Mouse (Mus musculus) G1E (cell line): ENCODE data around the gene Mrto4. TPM values are rescaled to one million over a fixed set of nuclear protein-coding genes. Genes with fewer than 3 reads are reported as not detected.

Experiments
- ATAC-seq: 2 replicates; pipeline ENCODE4 v1.8.0; 2016; ENCODE audit warnings: mild to moderate bottlenecking; ENCODE audit not compliant: insufficient number of reproducible peaks, poor library complexity, low FRiP score, severe bottlenecking; ENCODE audit errors: extremely low read depth
- DNase-seq: peaks from one replicate; pipeline ENCODE4 v3.0.0; 2012; ENCODE audit warnings: low spot score
- H3K27me3 ChIP-seq: 2 replicates; pipeline ENCODE4 v1.6.1; 2012; ENCODE audit warnings: mild to moderate bottlenecking, low read length, inconsistent platforms; ENCODE audit not compliant: insufficient read depth
- H3K36me3 ChIP-seq: replicated peaks from 2 replicates; pipeline ENCODE3; 2012; ENCODE audit warnings: mild to moderate bottlenecking, inconsistent platforms
- H3K4me1 ChIP-seq: 2 replicates; pipeline ENCODE4 v1.6.1; 2012; ENCODE audit warnings: low read depth, low read length, inconsistent platforms, mixed read lengths; ENCODE audit not compliant: insufficient read depth
- H3K4me3 ChIP-seq: 2 replicates; pipeline ENCODE4 v1.5.1; 2012; ENCODE audit warnings: low read depth, mild to moderate bottlenecking, inconsistent platforms, low read length, moderate library complexity, mixed read lengths
- H3K9me3 ChIP-seq: replicated peaks from 2 replicates; pipeline ENCODE4 v1.6.1; 2012; ENCODE audit warnings: inconsistent platforms
- CTCF ChIP-seq: IDR thresholded peaks from 2 replicates; pipeline ENCODE4 v1.5.1; 2012; ENCODE audit warnings: low read depth, low read length, inconsistent platforms, mixed read lengths
- GATA1 ChIP-seq: IDR thresholded peaks from 2 replicates; pipeline ENCODE4 v1.6.1; 2012; ENCODE audit warnings: borderline replicate concordance, low read length, inconsistent platforms, mixed read lengths
- GATA2 ChIP-seq: IDR thresholded peaks from 2 replicates; pipeline ENCODE4 v1.6.1; 2012; ENCODE audit warnings: low read depth, low read length, inconsistent platforms, borderline replicate concordance
- POLR2AphosphoS5 ChIP-seq: IDR thresholded peaks from 2 replicates; pipeline ENCODE4 v1.6.1; 2012; ENCODE audit warnings: low read depth, low read length, inconsistent platforms; ENCODE audit not compliant: insufficient replicate concordance
- TAL1 ChIP-seq: conservative IDR thresholded peaks from 2 replicates; pipeline ENCODE4 v1.6.1; 2012; ENCODE audit warnings: low read depth, low read length, inconsistent platforms, mixed read lengths
- polyA plus RNA-seq: library from polyadenylated mRNA; stranded (reverse); fragments of >175 nt; gene quantifications from 2 replicates; pipeline ENCODE4 v1.2.3, GENCODE M21; 2012
- total RNA-seq, 2 experiments: library from RNA; stranded (forward) in 1 of 2; stranded (reverse) in 1 of 2; fragments of 200-1000 nt in 1 of 2; fragments of >200 nt in 1 of 2; fragmentation: Nextera tagmentation in 1 of 2; gene quantifications; 2 replicates each; pipeline ENCODE4 v1.2.3; 2014 to 2017

The Mrto4 gene
- total and polyA plus RNA-seq, 3 experiments = 60.7 to 97.0 (median 65.6) TPM

DNA sequence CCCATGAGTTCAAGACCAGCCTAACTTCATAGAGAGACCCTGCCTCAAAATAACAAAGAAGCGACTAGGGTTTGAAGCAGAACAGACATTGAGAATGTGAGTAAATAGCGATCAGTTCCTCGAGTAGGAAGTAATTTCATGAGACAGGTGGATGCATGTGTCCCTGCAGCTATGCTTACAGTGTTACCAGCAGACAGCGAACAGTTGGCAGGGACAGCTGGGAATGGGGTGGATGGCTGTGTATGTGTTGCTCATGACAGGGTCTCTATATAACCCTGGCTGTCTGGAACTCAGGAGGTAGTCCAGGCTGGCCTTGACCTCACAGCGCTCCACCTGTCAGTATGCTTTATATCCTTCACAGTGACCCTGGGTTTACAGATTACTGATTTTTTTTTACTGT, 15.7 kb upstream of the Mrto4 start:
- no peak for DNase-seq
- H3K9me3 ChIP-seq = no peaks in the 10 kb centered on the region
- H3K27me3 ChIP-seq = no peaks in the 10 kb centered on the region
- TF ChIP-seq POLR2AphosphoS5 (no peak), CTCF (no peak), GATA2 (no peak), TAL1 (no peak), GATA1 (no peak)
- peaks cover 100% of the 10 kb centered on the region for H3K36me3 ChIP-seq
- H3K4me1 ChIP-seq = peaks cover 4% of the 10 kb centered on the region; the same call in 1 of the 2 replicates
- H3K4me3 ChIP-seq = no peak overlapping the region
- ATAC-seq = no peak

DNA sequence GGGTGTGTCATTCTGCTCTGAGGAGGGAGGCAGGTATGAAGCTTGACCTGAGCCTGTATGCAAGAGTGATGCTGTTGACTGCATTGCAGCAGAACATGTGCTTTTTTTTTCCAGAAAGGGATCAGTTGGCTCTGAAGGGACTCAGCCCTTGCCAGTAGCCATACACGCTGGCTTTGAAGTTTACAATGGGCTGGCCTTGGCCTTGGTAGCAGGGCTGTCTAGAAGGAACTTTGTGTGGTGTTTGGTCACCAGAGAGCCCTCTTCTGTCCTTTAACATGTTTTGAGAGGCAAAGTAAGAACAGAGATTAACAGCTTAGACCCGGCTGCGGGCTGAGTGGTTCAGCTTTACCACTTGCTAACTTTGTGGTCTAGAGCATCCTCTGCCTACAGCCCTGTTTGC, 15.0 kb upstream of the Mrto4 start:
- TF ChIP-seq GATA2 (no peak), POLR2AphosphoS5 (no peak), CTCF (no peak), TAL1 (no peak), GATA1 (no peak)
- no peaks in the 10 kb centered on the region for H3K9me3 ChIP-seq
- DNase-seq = no peak
- peaks cover 4% of the 10 kb centered on the region; the same call in 1 of the 2 replicates for H3K4me1 ChIP-seq
- no peak for ATAC-seq
- no peaks in the 10 kb centered on the region for H3K27me3 ChIP-seq
- H3K36me3 ChIP-seq = peaks cover 100% of the 10 kb centered on the region
- no peak overlapping the region for H3K4me3 ChIP-seq

DNA sequence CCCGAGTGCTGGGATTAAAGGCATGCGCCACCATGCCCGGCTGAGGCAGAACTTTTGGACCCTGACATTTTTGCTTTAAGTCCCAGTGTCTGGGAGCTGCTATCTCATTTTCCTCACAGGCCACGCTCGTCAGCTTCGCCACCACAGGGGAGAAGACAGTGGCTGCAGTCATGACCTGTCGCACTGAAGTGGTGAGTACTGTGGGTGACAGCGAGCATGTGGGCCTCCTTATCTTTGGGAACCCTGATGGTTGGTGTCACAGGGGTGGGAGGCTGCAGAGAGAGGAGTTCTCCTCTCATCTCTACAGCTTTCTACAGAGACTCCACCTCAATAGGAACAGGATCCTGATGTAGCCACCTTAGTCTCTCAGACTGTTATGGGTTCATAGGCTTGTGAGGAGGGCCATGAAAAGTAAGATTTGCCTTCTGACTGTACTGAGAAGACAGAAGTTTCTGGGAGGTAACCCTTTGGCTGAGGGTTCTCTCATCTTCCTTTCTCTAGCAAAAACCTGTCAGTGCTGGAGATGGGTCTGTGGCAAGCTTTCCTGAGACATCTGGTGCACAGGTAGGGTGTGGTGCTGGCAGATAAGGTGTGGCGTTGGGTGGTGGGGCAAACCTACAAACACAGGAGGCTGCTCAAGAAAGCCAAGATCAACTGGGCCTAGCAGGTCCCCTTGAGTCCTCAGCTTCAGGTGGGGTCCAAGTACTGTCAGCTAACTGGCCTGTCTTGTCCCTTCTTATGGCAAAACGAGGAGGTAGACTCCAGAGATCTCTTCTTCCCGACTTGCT, 8.6 kb upstream of the Mrto4 start:
- no peak overlapping the region for H3K4me3 ChIP-seq
- peak; percentile 34; the same call in 1 of the 2 replicates for ATAC-seq
- TF ChIP-seq CTCF (no peak), POLR2AphosphoS5 (no peak), GATA2 (no peak), GATA1 (no peak), TAL1 (no peak)
- H3K36me3 ChIP-seq = peaks cover 99% of the 10 kb centered on the region
- H3K27me3 ChIP-seq = no peaks in the 10 kb centered on the region
- DNase-seq = no peak
- peaks cover 28% of the 10 kb centered on the region for H3K4me1 ChIP-seq
- no peaks in the 10 kb centered on the region for H3K9me3 ChIP-seq

DNA sequence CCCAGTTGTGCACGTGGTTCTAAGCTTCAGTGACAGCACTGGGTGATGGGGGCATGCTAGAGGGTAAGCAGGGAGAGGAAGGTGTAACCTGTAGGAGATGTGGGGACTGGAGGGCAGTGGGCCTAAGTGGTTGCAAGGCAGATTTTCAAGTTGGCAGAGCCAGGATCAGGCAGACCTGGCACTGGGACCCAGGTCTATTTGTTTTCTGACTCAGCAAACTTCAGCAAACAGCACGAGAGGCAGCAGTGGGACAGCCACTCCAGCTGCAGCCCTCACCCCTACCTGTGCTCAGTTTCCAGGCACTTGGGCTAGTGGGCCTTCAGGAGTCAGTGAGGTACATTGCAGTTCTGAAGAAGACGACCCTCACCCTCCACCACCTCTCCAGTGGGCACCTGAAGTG, 4.8 kb upstream of the Mrto4 start:
- Histone ChIP-seq H3K27me3 (no peaks in the 10 kb centered on the region), H3K4me1 (peaks cover 46% of the 10 kb centered on the region), H3K9me3 (no peaks in the 10 kb centered on the region), H3K4me3 (no peak overlapping the region), H3K36me3 (peaks cover 84% of the 10 kb centered on the region)
- TF ChIP-seq GATA2 (no peak), POLR2AphosphoS5 (no peak), TAL1 (no peak), GATA1 (no peak), CTCF (no peak)
- ATAC-seq (no peak), DNase-seq (no peak)

DNA sequence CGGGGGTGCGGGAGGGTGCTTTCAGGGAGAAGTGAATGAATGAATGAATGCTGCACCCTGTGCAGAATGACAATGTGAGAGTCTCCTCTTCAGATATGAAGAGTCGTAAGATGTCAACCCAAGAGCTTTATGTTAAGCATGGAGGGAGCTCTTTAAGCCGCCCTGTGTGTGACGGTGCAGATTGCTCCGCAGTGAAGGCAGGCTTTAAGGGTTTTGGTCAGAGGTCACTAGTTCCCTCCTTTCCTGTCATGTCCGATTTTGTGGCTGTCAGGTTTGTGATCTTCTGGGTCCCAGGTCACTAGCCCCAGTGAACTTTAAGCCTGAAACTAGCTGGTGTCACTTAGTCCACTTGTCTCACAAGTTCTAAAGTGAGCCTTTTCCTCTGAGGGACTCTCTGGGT, 456 bp upstream of the Mrto4 start:
- Histone ChIP-seq H3K9me3 (no peaks in the 10 kb centered on the region), H3K4me3 (peak overlapping the region; percentile 83), H3K27me3 (no peaks in the 10 kb centered on the region), H3K4me1 (peaks cover 63% of the 10 kb centered on the region), H3K36me3 (peaks cover 73% of the 10 kb centered on the region)
- TF ChIP-seq CTCF (no peak), TAL1 (no peak), POLR2AphosphoS5 (no peak), GATA2 (no peak), GATA1 (no peak)
- ATAC-seq = no peak
- peak; percentile 45 for DNase-seq

DNA sequence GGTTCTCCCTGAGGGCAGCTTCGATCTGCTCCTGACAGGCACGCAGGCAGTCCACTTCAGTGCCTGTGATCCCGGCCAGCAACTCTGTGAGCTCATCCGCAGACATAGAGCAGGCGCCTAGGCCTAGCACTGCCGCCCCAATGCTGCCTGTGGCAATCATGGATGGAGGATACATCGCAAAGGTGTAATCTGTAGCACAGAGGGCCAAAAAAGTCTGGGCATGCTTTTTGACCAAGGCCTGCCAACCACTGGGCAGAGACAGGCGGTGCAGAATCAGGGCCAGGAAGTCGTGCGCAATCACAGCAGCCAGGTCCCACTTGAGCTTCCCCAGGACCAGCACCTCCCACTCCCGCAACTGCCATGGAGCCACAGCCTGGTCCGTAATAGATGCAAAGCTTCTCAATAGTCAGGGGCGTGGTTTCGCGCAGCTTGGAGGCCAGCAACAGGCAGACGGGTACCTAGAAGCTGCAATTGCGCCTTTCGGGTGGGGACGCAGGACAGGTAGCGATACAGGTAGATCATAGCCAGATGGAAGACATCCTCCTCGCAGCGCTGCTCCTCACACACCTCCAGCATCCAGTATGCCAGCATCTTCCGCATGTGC, 6.9 kb downstream of the Mrto4 start:
- H3K9me3 ChIP-seq = no peaks in the 10 kb centered on the region
- H3K4me3 ChIP-seq = no peak overlapping the region
- DNase-seq (no peak), ATAC-seq (no peak)
- H3K27me3 ChIP-seq = no peaks in the 10 kb centered on the region
- TF ChIP-seq CTCF (no peak), POLR2AphosphoS5 (0 out of 2 replicates have a peak, but pooled peaks have one; percentile 48)
- peaks cover 39% of the 10 kb centered on the region for H3K4me1 ChIP-seq
- H3K36me3 ChIP-seq = peaks cover 74% of the 10 kb centered on the region

DNA sequence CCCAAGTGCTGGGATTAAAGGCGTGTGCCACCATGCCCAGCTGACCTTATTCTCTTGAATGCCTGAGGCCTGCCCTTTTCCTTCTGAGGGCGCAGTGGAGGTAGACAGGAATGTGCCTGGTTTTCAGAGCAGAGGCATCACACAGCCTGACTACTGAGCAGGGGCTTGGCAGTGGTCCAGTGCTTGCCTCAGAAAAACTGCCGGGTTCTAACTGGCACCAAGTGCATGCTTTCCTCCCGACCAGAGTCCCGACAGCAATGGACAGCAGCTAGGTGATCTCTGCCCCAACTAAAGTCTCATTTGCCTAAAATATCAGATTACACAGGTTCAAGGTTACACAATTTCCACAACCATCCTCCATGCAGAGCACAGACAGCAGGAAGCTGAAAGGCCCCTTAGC, 8.7 kb downstream of the Mrto4 start:
- H3K27me3 ChIP-seq = no peaks in the 10 kb centered on the region
- no peak overlapping the region for H3K4me3 ChIP-seq
- peaks cover 56% of the 10 kb centered on the region for H3K36me3 ChIP-seq
- H3K9me3 ChIP-seq = no peaks in the 10 kb centered on the region
- DNase-seq = no peak
- TF ChIP-seq GATA1 = no peak
- no peak for TF ChIP-seq GATA2
- no peak for TF ChIP-seq POLR2AphosphoS5
- TF ChIP-seq CTCF = no peak
- no peak for TF ChIP-seq TAL1
- peaks cover 27% of the 10 kb centered on the region for H3K4me1 ChIP-seq
- no peak for ATAC-seq
